Mouse (Mus musculus) Muller cell, postnatal 12 days (primary cell): ENCODE results near the gene Dazap1.

Source experiments
- DNase-seq: peaks from one replicate; pipeline ENCODE4 v3.0.0-alpha.2; 2015; ENCODE audit errors: inconsistent ontology term

Gene Dazap1

GRCm38 (mm10) chr10:80323261-80324119 is 62.2 kb downstream of the Dazap1 start:
- peak; percentile 75 for DNase-seq

DNA sequence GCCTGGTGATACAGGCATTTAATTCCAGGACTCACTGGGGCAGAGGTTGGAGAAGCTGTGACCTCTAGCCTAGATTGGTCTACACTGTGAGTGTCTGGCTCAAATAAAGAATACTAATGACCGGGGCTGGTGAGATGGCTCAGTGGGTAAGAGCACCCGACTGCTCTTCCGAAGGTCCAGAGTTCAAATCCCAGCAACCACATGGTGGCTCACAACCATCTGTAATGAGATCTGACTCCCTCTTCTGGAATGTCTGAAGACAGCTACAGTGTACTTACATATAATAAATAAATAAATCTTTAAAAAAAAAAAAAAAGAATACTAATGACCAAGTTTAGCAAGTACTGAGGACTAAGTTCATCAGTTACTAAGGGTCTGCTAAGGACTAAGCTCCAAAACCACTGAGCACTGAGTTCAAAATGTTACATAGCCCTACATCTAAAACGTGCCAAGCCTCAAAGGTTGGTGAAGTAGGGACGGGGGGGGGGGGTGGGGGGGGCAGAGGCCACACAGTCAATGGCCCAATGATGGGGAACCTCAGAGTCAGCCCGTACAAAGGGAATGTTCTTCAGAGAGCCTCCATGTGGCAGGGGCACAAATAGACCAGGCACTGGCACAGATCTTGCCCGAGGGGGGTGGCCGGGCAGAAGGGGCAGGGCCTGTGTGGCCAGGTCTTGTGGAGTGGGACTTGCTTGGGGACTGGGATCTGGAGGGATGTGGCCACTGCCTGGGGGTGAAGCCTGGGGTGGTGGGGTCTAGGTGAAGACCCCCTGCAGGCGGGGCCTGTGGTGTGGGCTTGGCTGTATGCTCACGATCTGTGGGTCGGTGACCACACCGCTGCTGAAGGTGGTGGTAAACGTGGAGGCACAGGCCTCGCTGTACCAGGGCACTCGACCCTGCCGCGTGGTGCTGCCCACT is 63.1 kb downstream of the Dazap1 start:
- no peak for DNase-seq

- no peak for DNase-seq
Observed at GRCm38 (mm10) chr10:80325045-80325444, 63.8 kb downstream of the Dazap1 start.

DNA sequence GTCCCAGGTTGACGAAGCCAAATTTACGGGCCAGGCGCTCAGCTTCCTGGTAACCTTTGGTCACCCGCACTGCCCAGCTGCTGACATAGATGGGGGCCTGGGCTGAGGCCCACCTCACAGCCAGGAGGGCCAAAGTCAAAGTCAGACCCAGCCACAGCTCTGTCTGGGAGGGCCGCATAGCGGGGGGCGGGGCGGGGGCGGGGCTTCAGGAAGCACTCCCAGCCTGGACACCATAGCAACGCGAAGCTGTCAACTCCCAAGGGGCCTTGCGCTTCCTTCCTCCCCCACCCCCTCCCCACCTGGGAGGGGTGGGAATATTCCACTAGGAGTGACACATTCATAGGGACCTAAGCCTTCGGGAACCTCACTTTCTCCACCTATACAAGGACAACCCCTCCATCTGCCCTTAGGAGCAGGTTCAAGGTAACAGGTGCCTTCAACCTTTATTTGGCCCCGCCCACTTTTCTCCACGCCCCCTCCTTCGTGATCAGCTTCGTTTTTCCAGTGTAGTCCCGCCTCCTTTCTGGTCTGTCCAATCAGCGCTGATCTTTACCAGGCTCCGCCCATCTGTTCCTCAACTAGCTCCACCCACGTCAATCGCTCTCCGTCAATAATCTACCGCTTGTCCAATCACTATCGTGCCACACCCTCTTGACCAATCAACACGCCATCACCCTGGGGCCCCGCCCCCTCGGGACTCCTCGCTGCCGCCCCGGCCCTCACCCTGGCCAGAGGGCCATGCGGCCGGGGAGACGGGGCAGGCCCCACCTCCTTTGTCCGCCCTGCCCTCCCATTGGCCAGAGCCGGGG is 68.2 kb downstream of the Dazap1 start, which contains the start of the genes Pcsk4 and Reep6:
TSS of gene Pcsk4 (minus strand) at position 226 of the 809 bp plus-strand sequence.
TSS of gene Reep6 (plus strand) at position 681 of the 809 bp plus-strand sequence.
- DNase-seq: peak; percentile 100

- DNase-seq: no peak
Observed at GRCm38 (mm10) chr10:80330084-80330483, 68.8 kb downstream of the Dazap1 start.

GRCm38 (mm10) chr10:80330888-80331287 is 69.6 kb downstream of the Dazap1 start:
- DNase-seq: no peak

DNA sequence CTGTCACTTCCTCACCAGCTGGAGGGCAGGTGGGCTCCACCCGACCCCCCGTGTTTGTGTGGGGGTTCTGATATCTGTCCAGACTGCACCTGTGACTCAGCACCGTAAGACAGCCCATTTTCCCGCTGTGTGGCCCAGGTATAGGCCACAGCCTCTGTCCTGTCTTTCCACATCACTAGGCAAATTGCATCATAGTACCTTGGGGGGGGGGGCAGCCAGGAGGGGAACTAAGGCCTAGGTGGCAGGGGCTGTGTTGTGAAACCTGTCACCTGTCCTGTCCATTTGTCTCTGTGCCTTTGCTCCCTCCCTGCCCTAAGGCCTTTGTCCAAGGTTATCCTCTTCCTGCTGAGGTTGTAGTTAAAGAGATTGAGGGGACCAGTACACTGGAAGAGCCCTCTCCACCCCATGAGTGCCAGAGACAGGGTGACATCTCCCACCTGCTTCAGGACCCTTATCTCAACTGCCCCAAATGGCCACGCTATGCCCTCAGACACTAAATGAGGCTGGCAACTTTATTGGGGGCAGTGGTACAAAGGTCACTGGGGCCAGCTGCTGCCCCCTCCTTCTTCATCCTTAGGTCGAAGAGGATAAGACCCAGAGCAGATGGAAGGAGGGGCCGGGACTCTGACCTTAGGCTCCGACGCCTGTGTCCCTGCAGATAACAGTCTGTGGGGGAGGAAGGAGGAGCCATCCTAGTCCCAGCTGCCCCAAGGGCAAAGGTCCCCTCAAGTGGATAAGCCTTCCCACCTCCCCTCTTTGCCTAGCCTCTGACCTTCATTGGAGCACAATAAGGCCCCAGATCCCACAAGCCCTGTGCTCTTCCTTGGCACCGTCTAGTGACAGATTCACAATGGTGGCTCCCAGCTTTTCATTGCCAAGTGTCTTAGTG is 70.6 kb downstream of the Dazap1 start:
- DNase-seq: no peak

DNA sequence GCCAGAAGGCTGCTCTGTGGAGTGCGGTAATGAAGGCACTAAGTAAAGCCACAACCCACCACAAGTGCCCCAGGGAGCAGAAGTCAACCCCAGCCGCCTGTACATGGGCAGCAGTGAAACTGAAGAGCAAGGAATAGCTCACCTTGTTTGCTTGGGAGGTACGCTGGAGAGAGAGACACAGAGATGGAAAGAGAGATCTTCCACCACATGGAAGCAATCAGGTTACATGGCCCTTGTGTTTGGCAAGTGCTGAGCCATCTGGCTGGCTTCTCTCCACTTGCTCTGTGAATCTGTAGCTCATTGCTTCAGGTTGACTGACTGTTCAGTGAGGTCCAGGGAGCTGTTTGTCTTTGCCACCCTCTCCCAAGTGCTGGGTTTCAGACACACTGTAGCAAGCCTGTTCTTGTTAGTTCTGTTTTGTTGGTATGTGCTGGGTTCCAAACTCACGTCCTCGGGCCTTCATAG is 71.3 kb downstream of the Dazap1 start:
- peak; percentile 70 for DNase-seq

DNA sequence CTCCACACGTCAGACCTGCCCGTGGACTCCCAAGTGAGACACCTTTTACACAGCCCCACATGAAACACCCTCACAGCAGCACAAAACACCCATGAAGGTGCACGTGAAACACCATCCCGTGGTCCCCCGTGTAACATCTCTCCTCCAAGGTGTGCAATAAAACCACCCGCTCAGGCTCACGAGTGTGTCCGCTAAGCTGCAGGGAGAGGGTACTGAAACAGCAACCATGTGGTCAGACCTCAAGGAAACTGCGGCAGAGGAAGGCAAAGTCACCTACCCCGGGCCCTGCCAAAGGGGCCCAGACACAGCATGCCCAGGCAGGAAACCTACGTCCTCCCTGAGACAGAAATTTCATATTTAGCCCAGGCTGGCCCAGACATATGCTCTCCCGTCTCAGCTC is 75.0 kb downstream of the Dazap1 start:
- no peak for DNase-seq
